In genomic region chr9:95067037-95067436, GRCm38 (mm10) we compare ENCODE assay signal across 22 mouse cellular contexts.
"Had no signal": no experiment of that assay in that cellular context is flagged by ENCODE, and none has a peak within 500 bp of the region (broad histone marks: within the 10 kb centered on the region; RNA-seq: fewer than 3 reads in every experiment).

No protein-coding gene starts in this region.

- H3K4me2 ChIP-seq: embryonic facial prominence, embryonic 12.5 days; embryonic facial prominence, embryonic 13.5 days; forebrain, embryonic 12.5 days; forebrain, embryonic 13.5 days; forebrain, embryonic 15.5 days had no signal

- H3K27me3 ChIP-seq: embryonic facial prominence, embryonic 12.5 days; embryonic facial prominence, embryonic 13.5 days; forebrain, embryonic 12.5 days; forebrain, embryonic 13.5 days; forebrain, embryonic 15.5 days had no signal

- H3K36me3 ChIP-seq: embryonic facial prominence, embryonic 12.5 days; embryonic facial prominence, embryonic 13.5 days; forebrain, embryonic 10.5 days; forebrain, embryonic 12.5 days; forebrain, embryonic 15.5 days had no signal

- H3K27ac ChIP-seq: embryonic facial prominence, embryonic 12.5 days; embryonic facial prominence, embryonic 13.5 days; forebrain, embryonic 10.5 days; forebrain, embryonic 12.5 days; forebrain, embryonic 13.5 days; forebrain, embryonic 15.5 days; gastrocnemius, adult 2 months; heart, adult 2 months had no signal

- H3K9me3 ChIP-seq: embryonic facial prominence, embryonic 12.5 days; embryonic facial prominence, embryonic 13.5 days; forebrain, embryonic 15.5 days had no signal

- ATAC-seq: forebrain, embryonic 13.5 days; forebrain, embryonic 14.5 days; forebrain, embryonic 15.5 days; forebrain, embryonic 16.5 days; forebrain, postnatal 0 days had no signal

- H3K4me3 ChIP-seq: embryonic facial prominence, embryonic 12.5 days; embryonic facial prominence, embryonic 13.5 days; erythroblast, embryonic 14.5 days; forebrain, embryonic 10.5 days; forebrain, embryonic 12.5 days; forebrain, embryonic 13.5 days; forebrain, embryonic 15.5 days; gastrocnemius, adult 2 months; heart, adult 2 months had no signal

- DNase-seq: cerebellum, adult 8-10 months; cerebellum, adult 9-10 months; cerebellum, adult 9-11 months; cerebellum, postnatal 36 days; embryo, embryonic 11 days; forebrain, postnatal 0 days; gastrocnemius, adult 2 months; gastrocnemius, postnatal 10 days; gastrocnemius, postnatal 14 days; gastrocnemius, postnatal 25 days; gastrocnemius, postnatal 36 days; heart, adult 18-20 months; heart, adult 2 months had no signal

- H3K9ac ChIP-seq: embryonic facial prominence, embryonic 12.5 days; embryonic facial prominence, embryonic 13.5 days; forebrain, embryonic 12.5 days; forebrain, embryonic 13.5 days; forebrain, embryonic 15.5 days; forebrain, postnatal 0 days had no signal

- H3K4me1 ChIP-seq: embryonic facial prominence, embryonic 12.5 days; embryonic facial prominence, embryonic 13.5 days had no signal
